Mouse (Mus musculus): Measurements from ENCODE around the gene Gm5565. TPM values are rescaled to one million over a fixed set of nuclear protein-coding genes. Genes with fewer than 3 reads are reported as not detected.

Gm5565 gene
- total and polyA plus RNA-seq, 2 experiments from 2014 or later = not detected

DNA sequence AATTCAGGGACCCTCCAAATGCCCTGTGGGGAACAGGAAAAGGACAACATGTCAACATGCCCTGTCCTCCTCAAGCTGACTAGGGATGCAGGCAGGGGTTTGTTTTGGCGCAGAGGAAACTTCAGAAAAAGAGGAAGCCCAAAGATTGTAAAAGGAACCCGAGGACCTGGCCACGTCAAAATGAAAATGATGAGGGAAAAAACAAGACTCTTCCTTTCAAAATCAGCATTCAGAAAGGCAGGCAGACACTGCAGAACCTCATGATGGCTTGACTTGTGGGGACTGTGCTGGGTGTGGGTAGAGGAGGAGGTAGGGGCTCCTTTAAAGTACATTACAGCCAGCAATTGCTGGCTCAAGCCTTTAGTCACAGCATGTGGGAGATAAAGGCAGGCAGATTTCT, 9.9 kb downstream of the Gm5565 start:
- ATAC-seq (no peak), DNase-seq (no peak)
- H3K4me3 ChIP-seq (ENCODE audit: low read depth, low read length) = no peak overlapping the region
- H3K9me3 ChIP-seq (ENCODE audit: low read length) = no peaks in the 10 kb centered on the region
- no peaks in the 10 kb centered on the region for H3K36me3 ChIP-seq (ENCODE audit: insufficient read depth)
- H3K9ac ChIP-seq = no peak overlapping the region
- H3K4me1 ChIP-seq (ENCODE audit: insufficient read depth) = no peaks in the 10 kb centered on the region
- H3K27ac ChIP-seq (ENCODE audit: low read depth, low read length) = no peak overlapping the region
- no peak overlapping the region for H3K4me2 ChIP-seq (ENCODE audit: low read depth)
- TF ChIP-seq CTCF (IDR thresholded peaks at IDR 0.05; ENCODE audit: low read depth) = no peak
- no peaks in the 10 kb centered on the region for H3K27me3 ChIP-seq (ENCODE audit: insufficient read depth, low read length)
- 80% methylated on average over 3 of the region's 3 CpGs for WGBS

DNA sequence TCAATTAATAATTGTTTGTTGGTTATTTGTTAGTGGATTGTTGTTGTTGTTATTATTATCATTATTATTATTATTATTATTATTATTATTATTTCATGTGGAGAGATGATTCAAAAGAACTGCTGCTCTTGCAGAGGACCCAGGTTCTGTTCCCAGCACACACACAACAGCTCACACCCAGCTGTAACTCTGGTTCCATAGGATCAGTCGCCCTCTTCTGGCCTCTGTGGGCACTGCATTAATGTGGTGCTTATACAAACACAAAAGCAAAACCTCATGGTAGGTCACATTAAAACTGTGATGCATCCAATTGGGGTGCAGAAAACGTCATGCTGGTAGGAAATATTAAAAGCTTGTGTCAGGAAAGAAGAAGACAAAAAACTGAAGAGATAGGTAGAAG, 12.4 kb downstream of the Gm5565 start:
- no peak for DNase-seq
- TF ChIP-seq CTCF (IDR thresholded peaks at IDR 0.05; ENCODE audit: low read depth) = no peak

More for the DNA sequence above, 12.4 kb downstream of the Gm5565 start:
- Histone ChIP-seq H3K4me2 (ENCODE audit: low read depth) (no peak overlapping the region), H3K4me1 (ENCODE audit: insufficient read depth) (no peaks in the 10 kb centered on the region), H3K9ac (no peak overlapping the region), H3K9me3 (ENCODE audit: low read length) (no peaks in the 10 kb centered on the region), H3K4me3 (ENCODE audit: low read depth, low read length) (no peak overlapping the region), H3K27me3 (ENCODE audit: insufficient read depth, low read length) (no peaks in the 10 kb centered on the region), H3K27ac (ENCODE audit: low read depth, low read length) (no peak overlapping the region), H3K36me3 (ENCODE audit: insufficient read depth) (no peaks in the 10 kb centered on the region)
- 38% methylated on average over 2 of the region's 2 CpGs for WGBS
- ATAC-seq = no peak

Other genes with a start within 250 kb of the Gm5565 start
- not detected in 2 replicates for gene Cyp3a25, start 150.9 kb downstream of the Gm5565 start, total RNA-seq (2014; rRNA removed)
- not detected in 2 replicates for gene Cyp3a25, start 150.9 kb downstream of the Gm5565 start, polyA plus RNA-seq (2015; fragmentation: Nextera tagmentation; extraction: Ambion mirVana)
- gene Cyp3a59, start 81.3 kb downstream of the Gm5565 start, total RNA-seq (2014; rRNA removed) = not detected in 2 replicates
- not detected in 2 replicates for gene Cyp3a59, start 81.3 kb downstream of the Gm5565 start, polyA plus RNA-seq (2015; fragmentation: Nextera tagmentation; extraction: Ambion mirVana)
- gene Gm6309, start 10.2 kb upstream of the Gm5565 start, total RNA-seq (2014; rRNA removed) = not detected in 2 replicates
- gene Gm6309, start 10.2 kb upstream of the Gm5565 start, polyA plus RNA-seq (2015; fragmentation: Nextera tagmentation; extraction: Ambion mirVana) = not detected in 2 replicates
- gene 1700001J03Rik, start 24.8 kb upstream of the Gm5565 start, total RNA-seq (2014; rRNA removed) = not detected in 2 replicates
- gene 1700001J03Rik, start 24.8 kb upstream of the Gm5565 start, polyA plus RNA-seq (2015; fragmentation: Nextera tagmentation; extraction: Ambion mirVana) = not detected in 2 replicates
- 13.7 and 16.5 TPM in 2 replicates for gene Rnf6, start 61.0 kb upstream of the Gm5565 start, total RNA-seq (2014; rRNA removed)
- 16.6 and 22.1 TPM in 2 replicates for gene Rnf6, start 61.0 kb upstream of the Gm5565 start, polyA plus RNA-seq (2015; fragmentation: Nextera tagmentation; extraction: Ambion mirVana)
- gene Cdk8, start 70.7 kb upstream of the Gm5565 start, total RNA-seq (2014; rRNA removed) = 44.6 and 48.8 TPM in 2 replicates
- gene Cdk8, start 70.7 kb upstream of the Gm5565 start, polyA plus RNA-seq (2015; fragmentation: Nextera tagmentation; extraction: Ambion mirVana) = 9.7 and 13.1 TPM in 2 replicates
- gene Wasf3, start 224.4 kb upstream of the Gm5565 start, total RNA-seq (2014; rRNA removed) = 26.8 and 33.0 TPM in 2 replicates
- 11.7 and 14.3 TPM in 2 replicates for gene Wasf3, start 224.4 kb upstream of the Gm5565 start, polyA plus RNA-seq (2015; fragmentation: Nextera tagmentation; extraction: Ambion mirVana)

All from forebrain, postnatal 0 days (tissue).